Mouse (Mus musculus): ENCODE measurements at regions not wholly inside any gene's neighbourhood (a gene's known extent, or its start where the extent isn't known, plus 50 kb on each side); places are given as distances from the start of the nearest gene placed in this dataset.
A peak's percentile ranks its signal among the peaks of the same experiment; 100 is the strongest.

DNA sequence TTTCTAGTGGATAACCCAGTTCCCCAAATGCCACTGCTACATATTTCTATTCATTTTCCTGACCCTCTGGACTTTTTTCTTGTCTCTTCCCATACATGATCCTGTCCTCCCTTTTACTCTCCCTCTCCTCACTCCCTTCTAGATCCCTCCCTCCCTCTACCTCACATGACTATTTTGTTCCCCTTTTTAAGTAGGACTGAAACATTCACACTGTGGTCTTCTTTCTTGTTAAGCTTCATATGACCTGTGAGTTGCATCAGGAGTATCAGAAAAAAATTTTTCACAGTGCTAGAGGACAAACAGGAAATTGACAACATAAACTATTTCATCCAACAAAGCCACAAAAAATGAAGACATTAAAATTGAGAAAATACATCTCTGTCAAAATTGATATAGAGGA is 797.5 kb downstream of the Ndufa4 start:
- Histone ChIP-seq H3K36me3 (no peaks in the 10 kb centered on the region), H3K4me1 (replicated peaks) (0 out of 2 replicates have a peak, but pooled peaks cover 4% of the 10 kb centered on the region), H3K4me3 (no peak overlapping the region), H3K9me3 (no peaks in the 10 kb centered on the region; the same call in 1 of the 2 replicates), H3K27me3 (ENCODE audit: insufficient read depth, poor library complexity, severe bottlenecking) (no peaks in the 10 kb centered on the region), H3K27ac (no peak overlapping the region)
- DNase-seq (ENCODE audit: low spot score), result no peak

GRCm38 (mm10) chr6:11108346-11108966 is 798.8 kb downstream of the Ndufa4 start:
- Histone ChIP-seq H3K36me3 (no peaks in the 10 kb centered on the region), H3K27ac (no peak overlapping the region; the same call in 1 of the 2 replicates), H3K4me3 (no peak overlapping the region), H3K9me3 (no peaks in the 10 kb centered on the region; the same call in 1 of the 2 replicates), H3K27me3 (ENCODE audit: insufficient read depth, poor library complexity, severe bottlenecking) (no peaks in the 10 kb centered on the region), H3K4me1 (replicated peaks) (0 out of 2 replicates have a peak, but pooled peaks cover 4% of the 10 kb centered on the region)
- peak; percentile 28 for DNase-seq (ENCODE audit: low spot score)
- 66% methylated on average over 7 of the region's 7 CpGs for WGBS

DNA sequence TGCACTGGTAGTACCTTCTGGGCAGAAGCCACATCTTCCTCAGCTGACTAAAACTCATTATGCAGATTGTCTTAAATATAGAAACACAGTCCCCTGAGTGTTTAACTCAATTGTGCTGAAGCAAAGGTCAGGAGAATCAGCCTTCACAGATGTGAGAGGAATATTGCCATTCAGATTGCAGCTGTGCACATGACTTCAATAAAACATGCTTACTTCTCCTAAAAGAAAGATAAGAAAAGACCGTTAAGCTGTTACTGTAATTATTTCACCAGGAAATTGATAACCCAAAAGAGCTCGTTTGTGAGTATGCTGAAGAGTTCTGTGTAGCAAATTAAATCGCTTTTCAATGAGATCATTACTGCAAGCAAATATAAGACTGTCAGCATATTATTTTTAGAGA is 803.9 kb downstream of the Ndufa4 start:
- Histone ChIP-seq H3K36me3 (no peaks in the 10 kb centered on the region), H3K9me3 (no peaks in the 10 kb centered on the region), H3K27me3 (ENCODE audit: insufficient read depth, poor library complexity, severe bottlenecking) (no peaks in the 10 kb centered on the region), H3K4me1 (replicated peaks) (0 out of 2 replicates have a peak, but pooled peaks cover 2% of the 10 kb centered on the region), H3K27ac (no peak overlapping the region), H3K4me3 (no peak overlapping the region)
- DNase-seq (ENCODE audit: low spot score), result no peak
- 75% methylated on average over 3 of the region's 3 CpGs for WGBS

- Histone ChIP-seq H3K9me3 (no peaks in the 10 kb centered on the region), H3K4me3 (no peak overlapping the region), H3K27ac (no peak overlapping the region), H3K4me1 (replicated peaks) (no peaks in the 10 kb centered on the region), H3K36me3 (no peaks in the 10 kb centered on the region), H3K27me3 (ENCODE audit: insufficient read depth, poor library complexity, severe bottlenecking) (no peaks in the 10 kb centered on the region)
- WGBS, result 76% methylated on average over 3 of the region's 3 CpGs
- no peak for DNase-seq (ENCODE audit: low spot score)
Measured at GRCm38 (mm10) chr6:11060961-11061583, 846.2 kb downstream of the Ndufa4 start.

All from hindbrain, embryonic 10.5 days (tissue).